Mouse (Mus musculus): ENCODE results near the gene Cnnm3.

The Cnnm3 gene

GRCm38 (mm10) chr1:36501261-36501660 lies 10.4 kb upstream of the Cnnm3 start:
- peak; percentile 82 for DNase-seq (ENCODE audit: low spot score)

GRCm38 (mm10) chr1:36508238-36508637 lies 3.4 kb upstream of the Cnnm3 start:
- DNase-seq (ENCODE audit: low spot score): no peak

- DNase-seq (ENCODE audit: low spot score): peak; percentile 42
Observed at GRCm38 (mm10) chr1:36512089-36512965, 660 bp downstream of the Cnnm3 start.

- DNase-seq (ENCODE audit: low spot score): no peak
Observed at GRCm38 (mm10) chr1:36512966-36513280, 1.3 kb downstream of the Cnnm3 start.

- DNase-seq (ENCODE audit: low spot score): no peak
Observed at GRCm38 (mm10) chr1:36513310-36513709, 1.6 kb downstream of the Cnnm3 start.

DNA sequence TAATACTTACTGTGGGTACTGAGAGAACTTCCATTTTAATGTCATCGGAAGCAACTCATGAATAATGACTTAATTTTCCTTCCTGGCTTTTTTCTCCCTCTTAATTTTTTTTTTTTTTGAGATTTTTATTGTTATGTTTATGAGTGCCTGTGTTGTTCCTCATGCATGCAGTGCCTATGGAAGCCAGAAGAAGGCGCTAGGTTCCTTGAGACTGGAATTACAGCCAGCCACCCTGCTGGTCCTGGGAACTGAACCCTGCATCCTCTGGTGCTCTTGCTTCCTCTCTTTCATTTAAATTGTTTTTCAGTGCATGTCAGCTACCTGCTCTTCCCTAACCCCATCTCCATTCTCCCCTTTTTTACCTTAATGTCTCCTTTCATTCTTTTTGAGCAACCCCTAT lies 2.1 kb downstream of the Cnnm3 start:
- no peak for DNase-seq (ENCODE audit: low spot score)

DNA sequence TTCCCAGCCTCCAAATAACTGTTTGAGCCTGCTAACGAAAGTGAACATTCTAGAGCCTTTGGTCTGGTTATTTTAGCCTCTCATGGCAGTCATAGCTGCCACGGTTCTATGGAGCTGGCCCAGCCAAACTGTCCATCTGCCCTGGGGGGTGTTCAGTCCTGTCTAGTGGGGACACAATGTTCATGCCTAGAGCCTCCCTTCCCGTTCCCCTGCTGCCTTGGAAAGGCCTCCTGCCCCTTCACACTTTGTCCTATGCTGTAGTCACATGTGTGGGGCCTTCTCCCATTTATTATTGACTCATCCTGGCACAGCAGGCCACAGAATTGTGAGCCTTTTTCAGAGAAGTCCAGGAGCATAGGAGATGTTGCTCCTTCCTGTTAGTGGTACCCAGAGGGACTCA lies 6.6 kb downstream of the Cnnm3 start:
- no peak for DNase-seq (ENCODE audit: low spot score)

GRCm38 (mm10) chr1:36519626-36520025 lies 8.0 kb downstream of the Cnnm3 start:
- no peak for DNase-seq (ENCODE audit: low spot score)

DNA sequence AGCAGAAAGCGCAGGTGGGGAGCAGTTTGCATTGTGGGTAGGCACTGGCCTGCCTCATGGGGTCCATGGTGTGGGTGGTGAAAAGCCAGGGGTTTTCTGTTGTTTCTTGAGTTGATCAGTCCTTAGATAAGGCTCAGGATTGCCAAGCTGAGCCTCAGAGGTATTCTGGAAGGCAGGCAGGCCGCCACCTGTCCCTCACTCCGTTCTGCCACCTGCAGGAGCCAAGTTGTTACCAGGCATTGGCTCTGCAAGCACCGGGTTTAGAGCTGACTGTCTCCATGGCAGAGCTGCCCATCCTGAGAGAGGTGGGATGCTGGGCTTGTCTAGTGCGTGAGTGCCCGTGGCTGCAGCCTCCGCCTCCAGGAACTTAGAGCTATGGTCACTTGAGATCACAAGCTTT lies 10.5 kb downstream of the Cnnm3 start:
- DNase-seq (ENCODE audit: low spot score): no peak

- DNase-seq (ENCODE audit: low spot score): no peak
Observed at GRCm38 (mm10) chr1:36523332-36524013, 11.8 kb downstream of the Cnnm3 start.

GRCm38 (mm10) chr1:36524058-36524457 lies 12.4 kb downstream of the Cnnm3 start:
- no peak for DNase-seq (ENCODE audit: low spot score)

- DNase-seq (ENCODE audit: low spot score): no peak
Observed at GRCm38 (mm10) chr1:36525774-36526173, 14.1 kb downstream of the Cnnm3 start.

DNA sequence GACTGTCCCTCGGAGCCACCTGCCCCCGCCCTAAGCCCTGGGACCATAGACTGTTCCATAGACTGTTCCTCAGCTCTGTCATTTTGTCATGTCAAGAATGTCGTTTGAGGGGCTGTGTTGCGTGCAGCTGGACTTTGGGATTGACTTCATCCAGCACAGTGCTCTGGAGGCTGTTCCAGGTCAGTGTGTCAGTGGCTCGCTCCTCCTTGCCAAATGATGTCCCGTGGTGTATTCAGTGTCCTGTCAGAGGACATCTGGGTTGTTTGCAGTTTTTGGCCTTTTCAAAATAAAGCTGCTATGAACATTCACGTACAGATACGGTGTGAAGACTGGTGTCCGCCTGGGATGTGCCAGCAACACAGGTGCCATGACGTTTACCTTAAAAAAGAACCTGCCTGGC lies 15.2 kb downstream of the Cnnm3 start:
- no peak for DNase-seq (ENCODE audit: low spot score)

DNA sequence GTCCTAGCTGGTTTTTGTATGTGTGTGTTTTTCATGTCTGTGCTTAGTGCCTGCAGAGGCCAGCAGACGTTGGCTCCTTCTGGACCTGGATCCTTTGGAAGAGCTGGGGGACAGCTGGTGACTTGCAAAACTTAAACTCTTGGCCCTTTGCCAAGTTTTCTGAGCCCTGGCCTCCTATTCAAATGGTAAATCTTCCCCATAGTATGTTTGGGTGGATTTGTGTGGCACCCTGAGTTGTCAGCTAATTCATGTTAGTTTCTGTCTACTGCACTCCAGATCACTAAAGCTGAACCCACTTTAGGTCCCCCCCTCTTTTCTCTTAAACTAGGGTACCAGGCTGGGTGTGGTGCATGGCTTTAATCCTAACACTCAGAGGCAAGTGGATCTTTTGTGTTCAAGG lies 16.7 kb downstream of the Cnnm3 start:
- no peak for DNase-seq (ENCODE audit: low spot score)

DNA sequence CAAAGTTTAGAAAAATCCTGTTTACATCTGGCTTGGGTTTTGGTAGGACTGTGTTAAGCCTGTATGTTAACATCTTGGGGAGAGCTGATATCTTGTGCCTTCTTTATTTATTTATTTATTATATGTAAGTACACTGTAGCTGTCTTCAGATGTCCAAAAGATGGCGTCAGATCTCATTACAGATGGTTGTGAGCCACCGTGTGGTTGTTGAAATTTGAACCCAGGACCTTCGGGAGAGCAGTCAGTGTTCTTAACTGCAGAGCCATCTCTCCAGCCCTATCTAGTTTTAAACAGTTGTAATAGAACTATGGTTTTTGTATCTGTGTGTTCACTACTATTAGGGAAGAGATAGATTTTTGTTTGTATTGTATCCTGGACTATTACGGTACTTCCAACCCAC lies 17.6 kb downstream of the Cnnm3 start:
- DNase-seq (ENCODE audit: low spot score): no peak

DNA sequence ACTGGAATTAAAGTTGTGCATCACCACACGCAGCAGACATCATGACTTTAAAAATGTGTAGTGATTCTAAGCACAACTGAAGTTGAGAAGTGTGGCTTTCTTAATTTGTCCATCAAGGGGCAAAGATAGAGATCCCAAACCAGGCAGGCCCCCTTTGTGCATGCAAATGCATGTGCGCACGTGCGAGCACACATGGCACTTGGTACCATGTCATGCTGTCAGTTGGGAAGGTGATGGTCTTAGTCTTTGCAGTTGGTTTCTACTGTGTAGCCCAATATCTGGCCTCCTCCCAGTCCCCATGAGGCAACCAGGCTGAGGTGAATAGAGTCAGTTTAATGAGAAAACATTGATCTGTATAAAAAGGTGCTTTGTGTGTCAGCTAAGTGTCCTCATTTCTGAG lies 18.2 kb downstream of the Cnnm3 start:
- no peak for DNase-seq (ENCODE audit: low spot score)

DNA sequence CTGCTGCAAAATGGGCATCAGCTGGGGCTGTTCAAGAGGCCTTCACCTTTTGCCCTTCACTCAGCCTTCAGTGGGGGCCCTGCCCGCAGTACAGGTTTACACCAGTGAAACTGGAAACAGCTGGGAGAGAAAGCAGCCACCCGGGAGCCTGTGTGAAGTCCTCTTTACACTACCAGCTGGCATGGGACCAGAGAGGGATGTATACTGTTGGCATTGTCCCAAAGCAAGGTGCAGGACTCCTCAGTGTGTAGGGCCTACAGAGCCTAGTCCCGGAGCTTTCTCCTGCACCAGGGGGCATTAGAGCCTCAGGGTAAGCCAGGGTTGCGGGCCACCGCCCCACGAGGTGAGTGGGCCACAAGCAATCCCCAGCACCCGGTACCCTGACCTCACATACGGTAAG lies 18.8 kb downstream of the Cnnm3 start:
- no peak for DNase-seq (ENCODE audit: low spot score)

- DNase-seq (ENCODE audit: low spot score): no peak
Observed at GRCm38 (mm10) chr1:36530962-36531361, 19.3 kb downstream of the Cnnm3 start.

DNA sequence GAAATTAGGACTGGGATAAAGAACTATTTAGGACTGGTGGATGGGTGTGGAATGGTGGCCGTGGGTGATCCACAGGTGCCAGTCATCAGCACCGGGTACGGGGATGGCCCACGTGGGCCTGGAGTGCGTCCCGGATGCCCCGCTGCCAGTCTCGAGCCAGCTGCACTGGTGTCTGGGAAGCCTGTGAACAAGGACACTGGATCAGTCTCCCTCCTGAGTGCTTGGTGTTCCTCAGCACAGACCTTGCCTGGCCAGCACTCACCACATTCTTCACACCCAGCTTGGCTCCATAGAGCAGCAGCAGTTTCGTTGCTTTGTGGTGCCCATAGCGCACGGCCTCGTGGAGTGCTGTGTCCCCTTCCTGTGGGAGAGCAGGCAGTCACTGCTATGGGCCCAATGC lies 19.8 kb downstream of the Cnnm3 start:
- DNase-seq (ENCODE audit: low spot score): no peak

- no peak for DNase-seq (ENCODE audit: low spot score)
Observed at GRCm38 (mm10) chr1:36533546-36533945, 21.9 kb downstream of the Cnnm3 start.

- DNase-seq (ENCODE audit: low spot score): peak; percentile 43
Observed at GRCm38 (mm10) chr1:36534595-36535058, 23.0 kb downstream of the Cnnm3 start.

DNA sequence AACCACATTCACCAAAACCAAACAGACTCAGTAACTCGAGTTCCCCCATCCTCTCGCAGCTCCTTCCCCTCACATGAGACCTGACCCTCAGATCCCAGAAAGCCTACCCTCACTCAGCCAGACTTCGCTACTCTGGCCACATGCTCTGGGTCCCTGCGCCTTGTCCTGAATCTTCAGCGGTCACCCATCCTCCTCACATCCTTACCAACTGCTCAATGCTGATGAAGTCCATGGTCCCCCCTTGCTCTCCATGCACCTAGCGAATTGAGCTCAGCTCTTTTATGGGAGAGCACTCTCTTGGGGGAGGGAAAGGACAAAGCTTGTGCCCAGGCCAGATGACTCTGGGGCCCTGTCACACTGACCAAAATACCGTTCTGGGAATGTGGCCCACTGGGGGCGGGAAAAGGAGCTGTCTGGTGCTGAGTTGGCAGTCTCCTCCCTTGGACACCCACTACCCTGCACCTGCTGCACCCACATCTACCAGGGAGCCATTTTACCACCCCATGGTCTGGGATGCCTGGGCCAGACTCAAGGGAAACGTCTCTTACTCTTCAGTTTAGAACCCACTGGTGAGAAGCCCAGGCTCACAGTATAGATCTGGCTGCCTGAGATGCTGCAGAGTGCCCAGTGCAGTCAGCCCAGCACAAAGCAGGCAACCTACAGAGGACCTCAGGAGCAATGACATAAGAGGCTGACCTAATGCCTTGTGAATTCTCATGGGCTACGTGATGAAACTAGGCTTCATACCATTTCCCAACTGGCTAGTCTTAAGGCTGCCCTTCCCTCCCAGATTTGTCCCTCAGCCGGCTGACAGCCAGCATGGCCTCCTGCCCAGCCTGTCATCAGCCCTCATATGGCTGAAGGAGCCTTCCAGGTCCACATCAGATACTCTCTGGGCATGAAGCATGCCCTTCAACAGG lies 24.1 kb downstream of the Cnnm3 start:
- no peak for DNase-seq (ENCODE audit: low spot score)

- DNase-seq (ENCODE audit: low spot score): no peak
Observed at GRCm38 (mm10) chr1:36536397-36536728, 24.7 kb downstream of the Cnnm3 start.
